Comparison of ENCODE assay signal across 19 mouse cellular contexts in the genomic region with DNA sequence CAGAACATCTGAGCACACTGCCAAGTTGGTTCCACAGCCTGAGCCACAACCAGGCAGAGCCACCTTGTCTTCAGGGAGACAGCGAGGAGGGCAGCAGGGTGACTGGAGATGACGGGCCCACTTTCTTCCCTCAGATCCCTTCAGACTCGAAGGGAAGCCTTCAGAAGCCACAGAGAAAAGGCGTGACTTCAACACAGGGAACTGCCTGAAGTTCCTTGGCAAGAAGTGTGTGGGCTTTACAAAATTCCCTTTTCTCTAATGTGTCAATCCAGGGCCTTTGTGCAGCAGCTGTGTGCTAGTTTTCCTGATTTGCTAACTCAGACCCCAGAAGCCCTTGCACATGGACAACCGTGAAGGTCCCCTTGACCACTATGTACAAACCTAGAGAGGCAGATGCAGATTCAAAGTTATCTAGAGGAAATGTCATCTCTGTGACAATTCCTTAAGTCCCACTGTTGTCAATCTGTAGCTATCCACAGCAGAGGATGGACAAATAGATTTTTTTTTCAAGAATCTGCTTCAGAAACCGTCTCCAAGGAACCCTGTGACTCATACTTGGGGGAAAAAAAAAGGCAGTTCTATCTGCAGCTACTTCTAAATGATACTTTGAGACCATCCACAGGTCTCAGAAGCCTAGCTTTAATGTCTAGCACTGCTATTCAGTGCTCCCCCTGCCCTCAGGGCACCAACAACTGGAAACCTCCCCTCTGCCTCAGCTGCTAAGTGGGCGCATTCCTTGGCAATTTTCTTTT. TPM values are rescaled to one million over a fixed set of nuclear protein-coding genes. Genes with fewer than 3 reads are reported as not detected.
DNase-seq lines count a peak whose midpoint lies in the region; ATAC-seq lines count a peak whose summit lies in the region.
"Had no signal": no experiment of that assay in that cellular context is flagged by ENCODE, and none has a peak within 500 bp of the region (broad histone marks: within the 10 kb centered on the region; RNA-seq: fewer than 3 reads in every experiment).

No protein-coding gene starts in this region.

- peaks cover 18% of the 10 kb centered on the region for H3K36me3 ChIP-seq in embryonic facial prominence, embryonic 12.5 days
- peaks cover 45% of the 10 kb centered on the region for H3K36me3 ChIP-seq in embryonic facial prominence, embryonic 10.5 days (replicated peaks)
- H3K36me3 ChIP-seq in hindbrain, embryonic 15.5 days: peaks cover 2% of the 10 kb centered on the region
- H3K36me3 ChIP-seq in hindbrain, embryonic 11.5 days (ENCODE audit: control insufficient read depth, insufficient read depth, low read length): peaks cover 2% of the 10 kb centered on the region; the same call in 1 of the 2 replicates

- WGBS in embryonic facial prominence, embryonic 12.5 days: 78% methylated on average over 7 of the region's 7 CpGs
- 83% methylated on average over 7 of the region's 7 CpGs for WGBS in embryonic facial prominence, embryonic 10.5 days
- WGBS in hindbrain, embryonic 15.5 days: 71% methylated on average over 7 of the region's 7 CpGs
- 87% methylated on average over 7 of the region's 7 CpGs for WGBS in hindbrain, embryonic 11.5 days

- H3K27me3 ChIP-seq in embryonic facial prominence, embryonic 12.5 days: no peaks in the 10 kb centered on the region
- H3K27me3 ChIP-seq in embryonic facial prominence, embryonic 10.5 days (replicated peaks; ENCODE audit: low read depth, poor library complexity, severe bottlenecking): no peaks in the 10 kb centered on the region
- H3K27me3 ChIP-seq in hindbrain, embryonic 15.5 days: no peaks in the 10 kb centered on the region
- no peaks in the 10 kb centered on the region for H3K27me3 ChIP-seq in hindbrain, embryonic 11.5 days (ENCODE audit: control insufficient read depth, insufficient read depth, low read length)
- H3K27me3 ChIP-seq: heart, embryonic 12.5 days had no signal

- DNase-seq in embryonic facial prominence, embryonic 10.5 days (ENCODE audit: low spot score): no peak
- DNase-seq in hindbrain, embryonic 11.5 days (ENCODE audit: low spot score): no peak
- peak; percentile 52 for DNase-seq in right cerebral cortex, adult 18-20 months
- no peak for DNase-seq in right cerebral cortex, postnatal 25 days
- DNase-seq in adrenal gland, postnatal 4 days (ENCODE audit: low spot score in 2 of 2): no peak
- DNase-seq in adrenal gland, adult 8-10 months: no peak
- DNase-seq: adrenal gland, postnatal 36 days; cerebellum, adult 11 months; gastrocnemius, postnatal 36 days; kidney, adult 9 months; lung, embryonic 14.5 days; thymus, postnatal 14 days had no signal

- no peak overlapping the region for H3K4me2 ChIP-seq in embryonic facial prominence, embryonic 12.5 days (replicated peaks)
- no peak overlapping the region for H3K4me2 ChIP-seq in hindbrain, embryonic 15.5 days
- no peak overlapping the region for H3K4me2 ChIP-seq in hindbrain, embryonic 11.5 days (replicated peaks; ENCODE audit: low read depth, low read length)
- H3K4me2 ChIP-seq: heart, embryonic 12.5 days; liver, embryonic 11.5 days; lung, embryonic 14.5 days had no signal

- peak overlapping the region; percentile 67 for H3K27ac ChIP-seq in embryonic facial prominence, embryonic 12.5 days
- no peak overlapping the region for H3K27ac ChIP-seq in embryonic facial prominence, embryonic 10.5 days (replicated peaks)
- peak overlapping the region; percentile 47 for H3K27ac ChIP-seq in hindbrain, embryonic 15.5 days (replicated peaks)
- H3K27ac ChIP-seq in hindbrain, embryonic 11.5 days (ENCODE audit: low read depth, low read length): no peak overlapping the region
- H3K27ac ChIP-seq: stomach, postnatal 0 days had no signal

- ATAC-seq in embryonic facial prominence, embryonic 12.5 days (ENCODE audit: insufficient number of reproducible peaks, insufficient read depth, low FRiP score, low TSS enrichment): no peak
- ATAC-seq in hindbrain, embryonic 15.5 days (ENCODE audit: low FRiP score, low read depth): no peak
- no peak for ATAC-seq in hindbrain, embryonic 11.5 days (ENCODE audit: low FRiP score)
- ATAC-seq: activated CD4-positive, CD25-positive, alpha-beta regulatory T cell, adult 4 months had no signal

- H3K9me3 ChIP-seq in embryonic facial prominence, embryonic 12.5 days: no peaks in the 10 kb centered on the region
- no peaks in the 10 kb centered on the region for H3K9me3 ChIP-seq in embryonic facial prominence, embryonic 10.5 days
- H3K9me3 ChIP-seq in hindbrain, embryonic 15.5 days: no peaks in the 10 kb centered on the region
- no peaks in the 10 kb centered on the region for H3K9me3 ChIP-seq in hindbrain, embryonic 11.5 days (ENCODE audit: control insufficient read depth, low read length)
- H3K9me3 ChIP-seq: heart, embryonic 12.5 days had no signal

- no peak overlapping the region for H3K4me3 ChIP-seq in embryonic facial prominence, embryonic 12.5 days
- H3K4me3 ChIP-seq in embryonic facial prominence, embryonic 10.5 days: no peak overlapping the region
- H3K4me3 ChIP-seq in hindbrain, embryonic 15.5 days: no peak overlapping the region
- H3K4me3 ChIP-seq in hindbrain, embryonic 11.5 days (ENCODE audit: low read depth, low read length): no peak overlapping the region
- H3K4me3 ChIP-seq: heart, embryonic 12.5 days had no signal

- no peak overlapping the region for H3K9ac ChIP-seq in embryonic facial prominence, embryonic 12.5 days
- no peak overlapping the region for H3K9ac ChIP-seq in hindbrain, embryonic 15.5 days
- no peak overlapping the region for H3K9ac ChIP-seq in hindbrain, embryonic 11.5 days (ENCODE audit: low read depth, low read length)
- H3K9ac ChIP-seq: heart, embryonic 12.5 days had no signal

- peaks cover 41% of the 10 kb centered on the region for H3K4me1 ChIP-seq in embryonic facial prominence, embryonic 12.5 days
- H3K4me1 ChIP-seq in embryonic facial prominence, embryonic 10.5 days: peaks cover 41% of the 10 kb centered on the region
- 0 out of 2 replicates have a peak, but pooled peaks cover 3% of the 10 kb centered on the region for H3K4me1 ChIP-seq in hindbrain, embryonic 15.5 days (replicated peaks)
- no peaks in the 10 kb centered on the region for H3K4me1 ChIP-seq in hindbrain, embryonic 11.5 days (replicated peaks; ENCODE audit: control insufficient read depth, insufficient read depth, low read length)

RNA-seq across cellular contexts. Expression of gene Rcor2, which starts 25.0 kb away (rescaled TPM):
- 40.8 and 43.5 TPM in 2 replicates for polyA plus RNA-seq in embryonic facial prominence, embryonic 12.5 days (2016; fragmentation: Nextera tagmentation; extraction: Ambion mirVana)
- 51.0 and 58.6 TPM in 2 replicates for polyA plus RNA-seq in embryonic facial prominence, embryonic 10.5 days (2016; fragmentation: Nextera tagmentation; extraction: Ambion mirVana)
- polyA plus RNA-seq in hindbrain, embryonic 15.5 days (2015; fragmentation: Nextera tagmentation; extraction: Ambion mirVana): 24.0 and 32.1 TPM in 2 replicates
- 28.1 and 31.4 TPM in 2 replicates for polyA plus RNA-seq in hindbrain, embryonic 11.5 days (2014; fragmentation: Nextera tagmentation; extraction: Ambion mirVana)
- 10 to 100 TPM; 13.4 to 14.8 TPM for total RNA-seq in adrenal gland, postnatal 4 days (2021)
- 1 to 10 TPM; 3.8 to 7.5 (median 5.3) TPM for total RNA-seq in adrenal gland, adult 8-10 months (2022)
- total RNA-seq: monocyte, adult 5-6 weeks had no signal
- polyA plus RNA-seq: activated CD4-positive, CD25-positive, alpha-beta regulatory T cell, adult 4 months had no signal

RNA-seq across cellular contexts. Expression of gene Mark2, which starts 49.5 kb away (rescaled TPM):
- 61.2 and 62.8 TPM in 2 replicates for polyA plus RNA-seq in embryonic facial prominence, embryonic 12.5 days (2016; fragmentation: Nextera tagmentation; extraction: Ambion mirVana)
- 48.5 and 49.1 TPM in 2 replicates for polyA plus RNA-seq in embryonic facial prominence, embryonic 10.5 days (2016; fragmentation: Nextera tagmentation; extraction: Ambion mirVana)
- 49.5 and 52.5 TPM in 2 replicates for polyA plus RNA-seq in hindbrain, embryonic 15.5 days (2015; fragmentation: Nextera tagmentation; extraction: Ambion mirVana)
- 47.4 and 50.7 TPM in 2 replicates for polyA plus RNA-seq in hindbrain, embryonic 11.5 days (2014; fragmentation: Nextera tagmentation; extraction: Ambion mirVana)
- total RNA-seq in adrenal gland, postnatal 4 days (2021): 10 to 100 TPM; 74.7 to 81.2 TPM
- total RNA-seq in adrenal gland, adult 8-10 months (2022): 10 to 100 TPM; 66.7 to 95.6 (median 79.8) TPM

RNA-seq across cellular contexts. Expression of gene Naa40, which starts 51.2 kb away (rescaled TPM):
- polyA plus RNA-seq in embryonic facial prominence, embryonic 12.5 days (2016; fragmentation: Nextera tagmentation; extraction: Ambion mirVana): 71.8 and 72.2 TPM in 2 replicates
- 93.2 and 94.4 TPM in 2 replicates for polyA plus RNA-seq in embryonic facial prominence, embryonic 10.5 days (2016; fragmentation: Nextera tagmentation; extraction: Ambion mirVana)
- polyA plus RNA-seq in hindbrain, embryonic 15.5 days (2015; fragmentation: Nextera tagmentation; extraction: Ambion mirVana): 62.2 and 66.2 TPM in 2 replicates
- polyA plus RNA-seq in hindbrain, embryonic 11.5 days (2014; fragmentation: Nextera tagmentation; extraction: Ambion mirVana): 79.9 and 87.6 TPM in 2 replicates
- total RNA-seq in adrenal gland, postnatal 4 days (2021): 10 to 100 TPM; 47.1 to 48.3 TPM
- 10 to 100 TPM; 20.9 to 27.4 (median 24.4) TPM for total RNA-seq in adrenal gland, adult 8-10 months (2022)

Comparison
In these comparisons a context has a peak if more than half of its experiments do, and no peak if none do; other contexts are left out.
1. H3K27ac ChIP-seq: peak in embryonic facial prominence, embryonic 12.5 days (single experiment) and hindbrain, embryonic 15.5 days (single experiment); none in embryonic facial prominence, embryonic 10.5 days (single experiment) and hindbrain, embryonic 11.5 days (single experiment).